Mouse (Mus musculus): ENCODE measurements around the gene Bud31. TPM values are rescaled to one million over a fixed set of nuclear protein-coding genes. Genes with fewer than 3 reads are reported as not detected.

Gene Bud31
- polyA plus RNA-seq, 1 experiment from 2014 or later, result 129 TPM

- Histone ChIP-seq H3K9me3 (ENCODE audit: control insufficient read depth, low read length) (no peaks in the 10 kb centered on the region), H3K4me2 (replicated peaks; ENCODE audit: low read depth) (no peak overlapping the region), H3K9ac (ENCODE audit: low read length) (0 out of 2 replicates have a peak overlapping the region, but pooled peaks have one; percentile 18), H3K27me3 (ENCODE audit: control insufficient read depth, insufficient read depth, low read length) (no peaks in the 10 kb centered on the region), H3K4me1 (replicated peaks; ENCODE audit: control insufficient read depth, insufficient read depth) (0 out of 2 replicates have a peak, but pooled peaks cover 5% of the 10 kb centered on the region), H3K4me3 (ENCODE audit: low read depth, low read length) (no peak overlapping the region), H3K36me3 (ENCODE audit: control insufficient read depth, insufficient read depth, low read length) (peaks cover 9% of the 10 kb centered on the region), H3K27ac (replicated peaks) (no peak overlapping the region)
- no peak for ATAC-seq (ENCODE audit: low FRiP score, low TSS enrichment)
- 83% methylated on average over 15 of the region's 15 CpGs for WGBS
- DNase-seq (ENCODE audit: low spot score), result no peak
- TF ChIP-seq EP300 (optimal IDR thresholded peaks at IDR 0.05) (no peak), CTCF (IDR thresholded peaks at IDR 0.05; ENCODE audit: low read depth) (no peak)
These were observed 25.0 kb downstream of the Bud31 start for GRCm38 (mm10) chr5:145165184-145165583.

- peak within 1 kb of the TSS; percentile 88 for H3K27ac ChIP-seq (replicated peaks)
- peak within 1 kb of the TSS; percentile 98 for H3K9ac ChIP-seq (ENCODE audit: low read length)
- no peak for TF ChIP-seq EP300 (optimal IDR thresholded peaks at IDR 0.05)
- no peak for TF ChIP-seq CTCF (IDR thresholded peaks at IDR 0.05; ENCODE audit: low read depth)
- no peaks in the 10 kb centered on the region for H3K9me3 ChIP-seq (ENCODE audit: control insufficient read depth, low read length)
- 0 out of 2 replicates have a peak, but pooled peaks cover 5% of the 10 kb centered on the region for H3K4me1 ChIP-seq (replicated peaks; ENCODE audit: control insufficient read depth, insufficient read depth)
- H3K36me3 ChIP-seq (ENCODE audit: control insufficient read depth, insufficient read depth, low read length), result peaks cover under 1% of the 10 kb centered on the region; the same call in 1 of the 2 replicates
- DNase-seq (ENCODE audit: low spot score), result peak; percentile 99
- under 1% methylated on average over 49 of the region's 51 CpGs for WGBS
- peak; percentile 96 for ATAC-seq (ENCODE audit: low FRiP score, low TSS enrichment)
- H3K27me3 ChIP-seq (ENCODE audit: control insufficient read depth, insufficient read depth, low read length), result no peaks in the 10 kb centered on the region
- peak within 1 kb of the TSS; percentile 93 for H3K4me3 ChIP-seq (ENCODE audit: low read depth, low read length)
- peak within 1 kb of the TSS; percentile 86 for H3K4me2 ChIP-seq (replicated peaks; ENCODE audit: low read depth)
These were observed 26.6 kb downstream of the Bud31 start, which contains the start of the genes Ptcd1 and Cpsf4 for GRCm38 (mm10) chr5:145166536-145167305. Ptcd1 (minus strand) TSS chr5:145167108. Cpsf4 (plus strand) TSS chr5:145167213.

GRCm38 (mm10) chr5:145167306-145167661 lies 27.1 kb downstream of the Bud31 start:
- peak overlapping the region; percentile 81 for H3K27ac ChIP-seq (replicated peaks)
- H3K27me3 ChIP-seq (ENCODE audit: control insufficient read depth, insufficient read depth, low read length), result no peaks in the 10 kb centered on the region
- H3K9me3 ChIP-seq (ENCODE audit: control insufficient read depth, low read length), result no peaks in the 10 kb centered on the region
- DNase-seq (ENCODE audit: low spot score) (no peak), ATAC-seq (ENCODE audit: low FRiP score, low TSS enrichment) (peak; percentile 49)
- H3K4me2 ChIP-seq (replicated peaks; ENCODE audit: low read depth), result peak overlapping the region; percentile 86
- H3K9ac ChIP-seq (ENCODE audit: low read length), result peak overlapping the region; percentile 98
- WGBS, result 0% methylated on average over 27 of the region's 28 CpGs
- peaks cover 3% of the 10 kb centered on the region; the same call in 1 of the 2 replicates for H3K36me3 ChIP-seq (ENCODE audit: control insufficient read depth, insufficient read depth, low read length)
- TF ChIP-seq EP300 (optimal IDR thresholded peaks at IDR 0.05) (no peak), CTCF (IDR thresholded peaks at IDR 0.05; ENCODE audit: low read depth) (no peak)
- H3K4me3 ChIP-seq (ENCODE audit: low read depth, low read length), result peak overlapping the region; percentile 93
- H3K4me1 ChIP-seq (replicated peaks; ENCODE audit: control insufficient read depth, insufficient read depth), result 0 out of 2 replicates have a peak, but pooled peaks cover 5% of the 10 kb centered on the region

GRCm38 (mm10) chr5:145178461-145178980 lies 38.4 kb downstream of the Bud31 start:
- H3K4me1 ChIP-seq (replicated peaks; ENCODE audit: control insufficient read depth, insufficient read depth), result no peaks in the 10 kb centered on the region
- no peak overlapping the region for H3K4me2 ChIP-seq (replicated peaks; ENCODE audit: low read depth)
- no peaks in the 10 kb centered on the region for H3K27me3 ChIP-seq (ENCODE audit: control insufficient read depth, insufficient read depth, low read length)
- H3K27ac ChIP-seq (replicated peaks), result no peak overlapping the region
- no peak overlapping the region for H3K9ac ChIP-seq (ENCODE audit: low read length)
- TF ChIP-seq EP300 (optimal IDR thresholded peaks at IDR 0.05) (no peak), CTCF (IDR thresholded peaks at IDR 0.05; ENCODE audit: low read depth) (no peak)
- H3K4me3 ChIP-seq (ENCODE audit: low read depth, low read length), result no peak overlapping the region
- WGBS, result 84% methylated on average over 18 of the region's 18 CpGs
- DNase-seq (ENCODE audit: low spot score) (no peak), ATAC-seq (ENCODE audit: low FRiP score, low TSS enrichment) (no peak)
- peaks cover 39% of the 10 kb centered on the region for H3K36me3 ChIP-seq (ENCODE audit: control insufficient read depth, insufficient read depth, low read length)
- H3K9me3 ChIP-seq (ENCODE audit: control insufficient read depth, low read length), result no peaks in the 10 kb centered on the region

GRCm38 (mm10) chr5:145185244-145185643 lies 45.1 kb downstream of the Bud31 start:
- ATAC-seq (ENCODE audit: low FRiP score, low TSS enrichment) (no peak), DNase-seq (ENCODE audit: low spot score) (no peak)
- no peaks in the 10 kb centered on the region for H3K27me3 ChIP-seq (ENCODE audit: control insufficient read depth, insufficient read depth, low read length)
- no peaks in the 10 kb centered on the region for H3K9me3 ChIP-seq (ENCODE audit: control insufficient read depth, low read length)
- no peak overlapping the region for H3K4me2 ChIP-seq (replicated peaks; ENCODE audit: low read depth)
- no peak overlapping the region for H3K9ac ChIP-seq (ENCODE audit: low read length)
- WGBS, result 86% methylated on average over 2 of the region's 2 CpGs
- peaks cover under 1% of the 10 kb centered on the region; the same call in 1 of the 2 replicates for H3K4me1 ChIP-seq (replicated peaks; ENCODE audit: control insufficient read depth, insufficient read depth)
- H3K4me3 ChIP-seq (ENCODE audit: low read depth, low read length), result no peak overlapping the region
- no peak overlapping the region for H3K27ac ChIP-seq (replicated peaks)
- peaks cover 27% of the 10 kb centered on the region for H3K36me3 ChIP-seq (ENCODE audit: control insufficient read depth, insufficient read depth, low read length)
- TF ChIP-seq CTCF (IDR thresholded peaks at IDR 0.05; ENCODE audit: low read depth) (no peak), EP300 (optimal IDR thresholded peaks at IDR 0.05) (no peak)

- no peaks in the 10 kb centered on the region for H3K9me3 ChIP-seq (ENCODE audit: control insufficient read depth, low read length)
- H3K27ac ChIP-seq (replicated peaks), result no peak overlapping the region
- no peak overlapping the region for H3K4me3 ChIP-seq (ENCODE audit: low read depth, low read length)
- H3K27me3 ChIP-seq (ENCODE audit: control insufficient read depth, insufficient read depth, low read length), result no peaks in the 10 kb centered on the region
- DNase-seq (ENCODE audit: low spot score) (no peak), ATAC-seq (ENCODE audit: low FRiP score, low TSS enrichment) (no peak)
- H3K9ac ChIP-seq (ENCODE audit: low read length), result no peak overlapping the region
- H3K4me1 ChIP-seq (replicated peaks; ENCODE audit: control insufficient read depth, insufficient read depth), result peaks cover 5% of the 10 kb centered on the region; the same call in 1 of the 2 replicates
- 79% methylated on average over 6 of the region's 6 CpGs for WGBS
- no peak overlapping the region for H3K4me2 ChIP-seq (replicated peaks; ENCODE audit: low read depth)
- peaks cover 10% of the 10 kb centered on the region; the same call in 1 of the 2 replicates for H3K36me3 ChIP-seq (ENCODE audit: control insufficient read depth, insufficient read depth, low read length)
- TF ChIP-seq CTCF (IDR thresholded peaks at IDR 0.05; ENCODE audit: low read depth) (no peak), EP300 (optimal IDR thresholded peaks at IDR 0.05) (no peak)
These were observed 49.3 kb downstream of the Bud31 start for GRCm38 (mm10) chr5:145189416-145189815.

All from stomach, postnatal 0 days (tissue).